Mouse (Mus musculus) hindbrain, embryonic 11.5 days (tissue): ENCODE measurements around the gene Tshb. TPM values are rescaled to one million over a fixed set of nuclear protein-coding genes. Genes with fewer than 3 reads are reported as not detected.
A peak's percentile ranks its signal among the peaks of the same experiment; 100 is the strongest.

Experiments used
- ATAC-seq: fragments of 200-750 bp; cut with Nextera tagmentation; 2 replicates; pipeline ENCODE4 v1.8.0; 2017; ENCODE audit warnings: mild to moderate bottlenecking, moderate TSS enrichment, moderate library complexity; ENCODE audit not compliant: low FRiP score
- DNase-seq: peaks from one replicate; pipeline ENCODE4 v3.0.0-alpha.2; 2015; ENCODE audit warnings: low spot score
- H3K27ac ChIP-seq: fragments of 300-500 bp; sonication (generic); 2 replicates; pipeline ENCODE4 v1.5.1; 2014; ENCODE audit warnings: mild to moderate bottlenecking, low read depth, low read length
- H3K27me3 ChIP-seq: fragments of 300-500 bp; sonication (generic); 2 replicates; pipeline ENCODE4 v1.6.1; 2014; ENCODE audit warnings: mild to moderate bottlenecking, low read length, moderate library complexity, mixed read lengths; ENCODE audit not compliant: control insufficient read depth, insufficient read depth
- H3K36me3 ChIP-seq: fragments of 300-500 bp; sonication (generic); 2 replicates; pipeline ENCODE4 v1.6.1; 2014; ENCODE audit warnings: mild to moderate bottlenecking, low read length, moderate library complexity, mixed read lengths; ENCODE audit not compliant: control insufficient read depth, insufficient read depth
- H3K4me1 ChIP-seq: fragments of 300-500 bp; sonication (generic); replicated peaks from 2 replicates; pipeline ENCODE4 v1.6.1; 2014; ENCODE audit warnings: low read length, mixed read lengths; ENCODE audit not compliant: control insufficient read depth, insufficient read depth
- H3K4me2 ChIP-seq: fragments of 300-500 bp; sonication (generic); replicated peaks from 2 replicates; pipeline ENCODE4 v1.6.1; 2014; ENCODE audit warnings: mild to moderate bottlenecking, low read depth, low read length
- H3K4me3 ChIP-seq: fragments of 300-500 bp; sonication (generic); 2 replicates; pipeline ENCODE4 v1.5.1; 2014; ENCODE audit warnings: low read depth, low read length
- H3K9ac ChIP-seq: fragments of 300-500 bp; sonication (generic); 2 replicates; pipeline ENCODE4 v1.6.1; 2014; ENCODE audit warnings: low read depth, low read length
- H3K9me3 ChIP-seq: fragments of 300-500 bp; sonication (generic); 2 replicates; pipeline ENCODE4 v1.6.1; 2016; ENCODE audit warnings: low read length; ENCODE audit not compliant: control insufficient read depth
- WGBS: fragments of 180-500 bp; shearing (Covaris S2); extraction: QIAGEN DNeasy Blood & Tissue Kit; methylation state at CpG from one replicate; pipeline ENCODE4 v1.1.7; 2014; 5-methylcytosine and 5-hydroxymethylcytosine counted together
- polyA plus RNA-seq: library from polyadenylated mRNA; unstranded; fragments of >200 nt; fragmentation: Nextera tagmentation; extraction: Ambion mirVana; gene quantifications from 2 replicates; pipeline ENCODE4 v1.2.1, GENCODE M21; 2014

Tshb gene
- polyA plus RNA-seq = 0.18 and 0.23 TPM in 2 replicates

DNA sequence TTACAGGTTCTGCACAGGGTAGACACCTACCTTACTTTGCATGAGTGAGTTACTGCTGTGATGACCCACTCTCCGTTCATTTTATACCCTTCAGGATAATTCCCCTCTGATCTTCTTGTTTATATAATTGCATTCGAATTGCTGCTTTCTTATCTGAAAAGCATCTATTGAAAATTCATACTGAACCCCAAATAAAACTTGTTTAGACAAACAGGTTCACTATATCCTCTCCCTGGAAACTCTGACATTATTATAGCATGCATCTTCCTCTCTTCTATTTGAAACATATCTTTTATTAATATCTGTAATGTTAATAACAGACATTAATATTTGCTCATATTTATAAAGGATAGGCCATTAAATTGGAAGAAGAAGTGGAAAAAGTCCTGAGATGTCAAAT, at the start of gene Tshb:
Tshb (minus strand) TSS at position 101 of the 400 bp plus-strand sequence.
- no peak for ATAC-seq
- H3K4me2 ChIP-seq = no peak within 1 kb of the TSS
- H3K36me3 ChIP-seq = no peaks in the 10 kb centered on the region
- no peak for DNase-seq
- 81% methylated on average over 2 of the region's 2 CpGs for WGBS
- H3K27ac ChIP-seq = no peak within 1 kb of the TSS
- no peaks in the 10 kb centered on the region for H3K4me1 ChIP-seq
- no peaks in the 10 kb centered on the region for H3K9me3 ChIP-seq
- no peak within 1 kb of the TSS for H3K9ac ChIP-seq
- no peak within 1 kb of the TSS for H3K4me3 ChIP-seq
- no peaks in the 10 kb centered on the region for H3K27me3 ChIP-seq

DNA sequence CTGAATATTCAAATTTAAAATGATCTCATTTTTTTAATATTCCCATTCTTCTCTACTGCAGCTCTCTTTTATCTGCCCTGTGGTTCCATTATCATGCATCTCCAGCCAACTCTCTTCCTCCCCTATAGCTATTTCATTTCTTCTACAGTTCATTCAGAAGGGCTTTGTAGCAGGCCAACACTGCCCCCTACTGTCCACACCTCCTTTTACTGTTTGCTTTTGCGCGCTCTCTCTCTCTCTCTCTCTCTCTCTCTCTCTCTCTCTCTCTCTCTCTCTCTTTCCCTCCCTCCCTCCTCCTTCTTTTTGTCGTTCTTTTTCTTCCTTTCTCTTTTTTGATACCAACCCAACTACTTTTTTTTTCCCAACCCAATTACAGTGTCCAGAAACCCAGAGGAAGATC, 21.4 kb upstream of the Tshb start:
- Histone ChIP-seq H3K27me3 (no peaks in the 10 kb centered on the region), H3K4me3 (no peak overlapping the region), H3K9me3 (no peaks in the 10 kb centered on the region), H3K4me2 (no peak overlapping the region), H3K27ac (no peak overlapping the region), H3K36me3 (no peaks in the 10 kb centered on the region), H3K4me1 (no peaks in the 10 kb centered on the region), H3K9ac (no peak overlapping the region)
- DNase-seq (peak; percentile 85), ATAC-seq (no peak)
- 7% methylated on average over 3 of the region's 3 CpGs for WGBS

DNA sequence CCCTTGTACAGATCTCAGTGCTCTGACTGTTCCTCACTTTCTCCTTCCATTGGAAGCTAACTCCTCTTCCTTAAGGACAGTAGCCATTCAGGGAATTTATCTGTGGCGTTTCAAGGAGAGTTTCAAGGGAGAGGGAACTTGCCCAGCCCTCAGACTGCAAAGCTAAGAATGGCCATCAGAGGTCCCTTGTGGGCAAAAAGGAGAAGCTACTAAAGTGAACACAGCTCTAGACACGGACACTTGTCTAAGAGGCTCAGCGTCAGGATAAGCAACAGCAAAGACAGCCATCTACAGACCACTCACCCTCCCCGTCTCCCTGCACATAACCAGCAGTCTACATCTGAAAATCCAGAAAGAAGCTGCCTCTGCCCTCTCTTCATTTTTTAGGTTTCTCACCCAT, 4.9 kb upstream of the Tshb start:
- Histone ChIP-seq H3K9me3 (no peaks in the 10 kb centered on the region), H3K4me2 (no peak overlapping the region), H3K36me3 (no peaks in the 10 kb centered on the region), H3K4me1 (no peaks in the 10 kb centered on the region), H3K27me3 (no peaks in the 10 kb centered on the region), H3K9ac (no peak overlapping the region), H3K4me3 (no peak overlapping the region), H3K27ac (no peak overlapping the region)
- 49% methylated on average over 4 of the region's 4 CpGs for WGBS
- ATAC-seq (no peak), DNase-seq (no peak)

DNA sequence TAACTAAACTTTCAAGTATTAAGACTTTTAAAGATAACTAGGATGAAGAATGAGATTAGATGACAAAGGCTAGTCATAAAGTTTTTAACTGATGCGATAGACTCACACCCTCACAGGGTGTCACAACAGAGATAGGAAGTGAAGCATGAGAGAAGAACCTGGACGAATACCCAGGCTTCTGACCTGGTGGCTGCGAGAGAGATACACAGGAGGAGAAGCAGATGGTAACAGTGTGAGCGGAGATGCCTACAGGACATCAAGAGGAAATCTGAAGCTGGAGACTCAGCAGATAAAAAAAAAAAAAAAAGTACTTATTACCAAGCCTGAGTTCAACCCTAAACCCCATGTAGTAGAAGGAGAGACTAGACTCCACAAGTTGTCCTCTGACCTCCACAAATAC, 9.5 kb downstream of the Tshb start:
- DNase-seq = no peak
- 96% methylated on average over 4 of the region's 4 CpGs for WGBS

DNA sequence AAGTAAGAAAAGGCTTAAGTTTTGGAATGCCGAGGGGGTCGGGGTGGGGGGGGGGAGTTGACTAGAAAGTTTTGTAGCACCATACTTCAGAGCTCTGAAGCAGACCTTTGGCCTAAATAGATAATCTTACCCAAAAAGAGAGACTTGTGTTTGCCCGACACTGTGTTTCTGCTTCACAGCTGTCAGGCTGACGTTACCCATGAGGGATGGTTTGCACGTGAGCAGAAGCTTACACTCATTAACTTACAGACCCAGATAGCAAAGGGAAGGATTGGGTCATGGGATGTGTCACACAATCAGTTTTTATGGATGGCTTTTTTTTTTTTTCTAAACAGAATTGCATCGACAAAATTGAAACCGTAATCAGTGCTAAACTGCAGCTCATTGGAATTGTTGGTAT, 17.7 kb downstream of the Tshb start:
- Histone ChIP-seq H3K27me3 (no peaks in the 10 kb centered on the region), H3K4me3 (no peak overlapping the region), H3K4me1 (no peaks in the 10 kb centered on the region), H3K4me2 (no peak overlapping the region), H3K36me3 (no peaks in the 10 kb centered on the region), H3K9me3 (no peaks in the 10 kb centered on the region), H3K9ac (no peak overlapping the region), H3K27ac (no peak overlapping the region)
- DNase-seq (no peak), ATAC-seq (no peak)
- 75% methylated on average over 7 of the region's 7 CpGs for WGBS

More for the DNA sequence above, 9.5 kb downstream of the Tshb start:
- no peaks in the 10 kb centered on the region for H3K9me3 ChIP-seq
- no peaks in the 10 kb centered on the region for H3K4me1 ChIP-seq
- H3K27ac ChIP-seq = no peak overlapping the region
- no peaks in the 10 kb centered on the region for H3K27me3 ChIP-seq
- H3K4me2 ChIP-seq = no peak overlapping the region
- no peak for ATAC-seq
- H3K4me3 ChIP-seq = no peak overlapping the region
- H3K9ac ChIP-seq = no peak overlapping the region
- H3K36me3 ChIP-seq = no peaks in the 10 kb centered on the region

DNA sequence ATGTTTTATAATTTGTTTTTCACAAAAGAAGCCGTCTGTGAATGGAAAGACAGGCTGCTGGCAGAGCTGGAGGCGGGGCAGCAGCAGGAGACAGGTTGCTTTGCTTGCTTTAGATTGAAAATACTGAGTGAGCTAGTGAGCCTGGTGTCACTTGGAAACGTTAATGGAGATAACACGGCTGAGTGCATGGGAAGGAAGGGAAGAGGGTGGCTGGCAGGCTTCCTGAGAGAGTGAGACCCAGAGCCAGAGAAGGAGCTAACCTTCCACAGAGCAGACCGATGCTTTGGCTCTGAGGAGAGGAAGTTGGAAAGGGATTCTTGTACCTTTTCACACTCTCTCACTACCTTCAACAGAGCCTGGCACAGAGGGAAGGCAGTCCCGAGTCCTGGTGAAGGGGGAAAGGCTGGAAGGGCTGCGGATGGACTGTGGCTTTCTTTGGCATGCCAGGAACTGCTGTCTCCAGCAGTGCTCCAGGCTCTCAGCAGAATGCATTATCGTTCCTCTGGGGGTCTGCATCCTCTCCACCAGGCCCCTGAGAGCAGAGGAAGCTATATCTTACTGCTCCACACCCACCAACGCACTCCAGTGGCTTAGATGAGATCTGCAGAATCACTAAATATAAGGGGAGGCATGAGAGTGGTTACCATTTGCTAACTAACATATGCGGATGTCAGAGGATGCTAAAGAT, 18.7 kb downstream of the Tshb start:
- WGBS = 38% methylated on average over 10 of the region's 10 CpGs
- ATAC-seq = 0 out of 2 replicates have a peak, but pooled peaks have one; percentile 17
- H3K9ac ChIP-seq = no peak overlapping the region

DNA sequence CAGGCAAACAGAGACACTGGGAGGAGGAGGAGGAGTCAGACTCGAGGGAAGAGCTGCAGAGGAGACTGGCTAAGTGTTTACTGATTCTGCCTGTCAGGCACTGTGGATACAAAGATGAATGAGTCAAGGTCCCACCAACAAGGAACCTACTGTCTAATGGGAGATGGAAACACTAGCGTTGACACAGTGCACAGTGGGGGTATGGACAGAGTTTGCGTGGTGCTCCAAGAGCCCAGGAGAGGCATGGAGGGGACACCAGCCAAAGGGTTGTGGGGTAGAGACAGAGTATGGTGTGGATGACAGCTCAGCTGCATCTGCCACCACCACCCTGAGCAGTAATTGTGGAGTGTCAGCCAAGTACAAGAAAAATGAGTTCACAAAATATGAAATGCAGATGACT, 20.1 kb downstream of the Tshb start:
- ATAC-seq = peak; percentile 59; the same call in 1 of the 2 replicates

More for the DNA sequence above, 18.7 kb downstream of the Tshb start:
- DNase-seq = no peak
- H3K27ac ChIP-seq = 0 out of 2 replicates have a peak overlapping the region, but pooled peaks have one; percentile 18
- no peak overlapping the region for H3K4me3 ChIP-seq
- H3K9me3 ChIP-seq = no peaks in the 10 kb centered on the region
- no peaks in the 10 kb centered on the region for H3K4me1 ChIP-seq
- no peaks in the 10 kb centered on the region for H3K27me3 ChIP-seq
- no peaks in the 10 kb centered on the region for H3K36me3 ChIP-seq
- no peak overlapping the region for H3K4me2 ChIP-seq

DNA sequence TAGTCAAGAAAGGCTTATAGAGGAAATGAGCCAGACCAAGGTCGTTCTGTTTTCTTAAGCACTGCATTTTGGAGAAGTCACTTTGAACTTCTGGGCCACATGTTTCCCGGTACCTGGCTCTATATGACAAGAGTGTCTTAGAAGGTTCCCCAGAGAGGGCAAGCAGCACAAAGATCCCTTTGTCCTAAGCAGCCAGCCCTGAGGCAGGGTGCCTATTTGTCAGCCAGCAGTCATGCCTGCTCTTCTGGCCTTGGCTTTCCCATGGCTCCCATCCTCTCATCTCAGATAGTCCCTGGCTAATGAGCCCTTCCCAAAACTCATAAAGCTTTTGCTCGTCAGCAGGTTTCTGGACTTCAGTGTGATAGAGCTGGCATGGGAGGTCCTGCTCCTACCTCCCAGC, 22.3 kb downstream of the Tshb start:
- Histone ChIP-seq H3K4me3 (no peak overlapping the region), H3K4me2 (no peak overlapping the region), H3K4me1 (no peaks in the 10 kb centered on the region), H3K27me3 (no peaks in the 10 kb centered on the region), H3K27ac (no peak overlapping the region), H3K9ac (no peak overlapping the region), H3K9me3 (no peaks in the 10 kb centered on the region), H3K36me3 (no peaks in the 10 kb centered on the region)
- ATAC-seq (no peak), DNase-seq (no peak)
- 76% methylated on average over 3 of the region's 3 CpGs for WGBS

More for the DNA sequence above, 20.1 kb downstream of the Tshb start:
- Histone ChIP-seq H3K36me3 (no peaks in the 10 kb centered on the region), H3K4me1 (no peaks in the 10 kb centered on the region), H3K27me3 (no peaks in the 10 kb centered on the region), H3K9ac (no peak overlapping the region), H3K9me3 (no peaks in the 10 kb centered on the region), H3K4me3 (no peak overlapping the region), H3K4me2 (no peak overlapping the region), H3K27ac (no peak overlapping the region)
- DNase-seq = no peak
- WGBS = 31% methylated on average over 3 of the region's 3 CpGs

DNA sequence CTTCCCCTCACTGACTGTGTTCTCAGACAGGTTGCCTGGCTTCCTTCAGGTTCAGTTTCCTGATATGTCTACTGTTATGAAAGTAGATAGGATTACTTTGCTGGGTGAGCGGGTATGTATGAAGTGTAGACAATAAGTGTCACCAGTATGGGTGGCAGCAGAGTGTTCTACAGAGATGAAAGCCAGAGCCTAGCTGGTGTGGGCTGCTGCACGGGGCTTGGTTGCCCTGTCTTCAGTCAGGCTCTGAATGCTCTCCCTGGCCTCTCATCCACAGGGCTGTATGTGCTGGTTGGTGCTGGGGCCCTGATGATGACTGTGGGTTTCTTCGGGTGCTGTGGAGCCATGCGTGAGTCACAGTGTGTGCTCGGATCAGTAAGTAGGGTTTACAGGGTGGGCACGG, 25.5 kb downstream of the Tshb start:
- Histone ChIP-seq H3K4me1 (no peaks in the 10 kb centered on the region), H3K36me3 (no peaks in the 10 kb centered on the region), H3K27me3 (no peaks in the 10 kb centered on the region), H3K9me3 (no peaks in the 10 kb centered on the region), H3K27ac (no peak overlapping the region), H3K4me3 (no peak overlapping the region), H3K9ac (no peak overlapping the region), H3K4me2 (no peak overlapping the region)
- ATAC-seq (no peak), DNase-seq (no peak)
- 76% methylated on average over 6 of the region's 6 CpGs for WGBS
